Mouse (Mus musculus): ENCODE data around the gene Spi1. TPM values are rescaled to one million over a fixed set of nuclear protein-coding genes. Genes with fewer than 3 reads are reported as not detected.
A peak's percentile ranks its signal among the peaks of the same experiment; 100 is the strongest.

Gene Spi1
- polyA plus RNA-seq, 1 experiment from 2014 or later, result 1.7 TPM

- Histone ChIP-seq H3K9ac (replicated peaks; ENCODE audit: low read depth, low read length) (peak overlapping the region; percentile 37), H3K27ac (ENCODE audit: low read length) (no peak overlapping the region), H3K4me3 (replicated peaks; ENCODE audit: low read length) (peak overlapping the region; percentile 55), H3K9me3 (ENCODE audit: control insufficient read depth, low read length) (no peaks in the 10 kb centered on the region), H3K4me1 (replicated peaks; ENCODE audit: control insufficient read depth, insufficient read depth, low read length) (peaks cover 8% of the 10 kb centered on the region), H3K36me3 (ENCODE audit: control insufficient read depth, insufficient read depth) (no peaks in the 10 kb centered on the region), H3K27me3 (replicated peaks; ENCODE audit: control insufficient read depth, insufficient read depth, low read length) (no peaks in the 10 kb centered on the region), H3K4me2 (ENCODE audit: low read length) (peak overlapping the region; percentile 85)
- no peak for ATAC-seq
- 12% methylated on average over 12 of the region's 12 CpGs for WGBS
Measured at GRCm38 (mm10) chr2:91077957-91078313, 4.3 kb upstream of the Spi1 start.

GRCm38 (mm10) chr2:91078314-91079025, 3.7 kb upstream of the Spi1 start:
- Histone ChIP-seq H3K9me3 (ENCODE audit: control insufficient read depth, low read length) (no peaks in the 10 kb centered on the region), H3K9ac (replicated peaks; ENCODE audit: low read depth, low read length) (peak overlapping the region; percentile 68), H3K27me3 (replicated peaks; ENCODE audit: control insufficient read depth, insufficient read depth, low read length) (no peaks in the 10 kb centered on the region), H3K4me2 (ENCODE audit: low read length) (peak overlapping the region; percentile 85), H3K4me1 (replicated peaks; ENCODE audit: control insufficient read depth, insufficient read depth, low read length) (peaks cover 8% of the 10 kb centered on the region), H3K27ac (ENCODE audit: low read length) (no peak overlapping the region), H3K4me3 (replicated peaks; ENCODE audit: low read length) (peak overlapping the region; percentile 55), H3K36me3 (ENCODE audit: control insufficient read depth, insufficient read depth) (no peaks in the 10 kb centered on the region)
- under 1% methylated on average over 27 of the region's 36 CpGs for WGBS
- ATAC-seq, result peak; percentile 76

- H3K4me1 ChIP-seq (replicated peaks; ENCODE audit: control insufficient read depth, insufficient read depth, low read length), result peaks cover 8% of the 10 kb centered on the region
- H3K27me3 ChIP-seq (replicated peaks; ENCODE audit: control insufficient read depth, insufficient read depth, low read length), result no peaks in the 10 kb centered on the region
- H3K4me2 ChIP-seq (ENCODE audit: low read length), result peak overlapping the region; percentile 85
- H3K9me3 ChIP-seq (ENCODE audit: control insufficient read depth, low read length), result no peaks in the 10 kb centered on the region
- no peak; the same call in 1 of the 2 replicates for ATAC-seq
- H3K27ac ChIP-seq (ENCODE audit: low read length), result no peak overlapping the region
- peak overlapping the region; percentile 55 for H3K4me3 ChIP-seq (replicated peaks; ENCODE audit: low read length)
- WGBS, result 29% methylated on average over 5 of the region's 5 CpGs
- no peaks in the 10 kb centered on the region for H3K36me3 ChIP-seq (ENCODE audit: control insufficient read depth, insufficient read depth)
- peak overlapping the region; percentile 68 for H3K9ac ChIP-seq (replicated peaks; ENCODE audit: low read depth, low read length)
Measured at GRCm38 (mm10) chr2:91079026-91079384, 3.2 kb upstream of the Spi1 start.

GRCm38 (mm10) chr2:91080784-91081513, 1.2 kb upstream of the Spi1 start:
- H3K4me3 ChIP-seq (replicated peaks; ENCODE audit: low read length), result no peak overlapping the region
- peaks cover 8% of the 10 kb centered on the region for H3K4me1 ChIP-seq (replicated peaks; ENCODE audit: control insufficient read depth, insufficient read depth, low read length)
- H3K9me3 ChIP-seq (ENCODE audit: control insufficient read depth, low read length), result no peaks in the 10 kb centered on the region
- H3K27ac ChIP-seq (ENCODE audit: low read length), result no peak overlapping the region
- 84% methylated on average over 8 of the region's 8 CpGs for WGBS
- no peaks in the 10 kb centered on the region for H3K27me3 ChIP-seq (replicated peaks; ENCODE audit: control insufficient read depth, insufficient read depth, low read length)
- no peak overlapping the region for H3K4me2 ChIP-seq (ENCODE audit: low read length)
- ATAC-seq, result no peak
- no peaks in the 10 kb centered on the region for H3K36me3 ChIP-seq (ENCODE audit: control insufficient read depth, insufficient read depth)
- no peak overlapping the region for H3K9ac ChIP-seq (replicated peaks; ENCODE audit: low read depth, low read length)

- ATAC-seq, result no peak
- H3K27ac ChIP-seq (ENCODE audit: low read length), result no peak overlapping the region
- no peaks in the 10 kb centered on the region for H3K36me3 ChIP-seq (ENCODE audit: control insufficient read depth, insufficient read depth)
- no peak overlapping the region for H3K4me2 ChIP-seq (ENCODE audit: low read length)
- H3K27me3 ChIP-seq (replicated peaks; ENCODE audit: control insufficient read depth, insufficient read depth, low read length), result no peaks in the 10 kb centered on the region
- WGBS, result 81% methylated on average over 11 of the region's 11 CpGs
- no peak overlapping the region for H3K9ac ChIP-seq (replicated peaks; ENCODE audit: low read depth, low read length)
- H3K4me1 ChIP-seq (replicated peaks; ENCODE audit: control insufficient read depth, insufficient read depth, low read length), result peaks cover 8% of the 10 kb centered on the region
- H3K9me3 ChIP-seq (ENCODE audit: control insufficient read depth, low read length), result no peaks in the 10 kb centered on the region
- H3K4me3 ChIP-seq (replicated peaks; ENCODE audit: low read length), result no peak overlapping the region
Measured at GRCm38 (mm10) chr2:91082844-91083243, 654 bp downstream of the Spi1 start.

- Histone ChIP-seq H3K4me2 (ENCODE audit: low read length) (no peak overlapping the region), H3K9ac (replicated peaks; ENCODE audit: low read depth, low read length) (no peak overlapping the region), H3K36me3 (ENCODE audit: control insufficient read depth, insufficient read depth) (no peaks in the 10 kb centered on the region), H3K9me3 (ENCODE audit: control insufficient read depth, low read length) (no peaks in the 10 kb centered on the region), H3K4me1 (replicated peaks; ENCODE audit: control insufficient read depth, insufficient read depth, low read length) (peaks cover 6% of the 10 kb centered on the region), H3K4me3 (replicated peaks; ENCODE audit: low read length) (no peak overlapping the region), H3K27ac (ENCODE audit: low read length) (no peak overlapping the region), H3K27me3 (replicated peaks; ENCODE audit: control insufficient read depth, insufficient read depth, low read length) (no peaks in the 10 kb centered on the region)
- no peak for ATAC-seq
- 63% methylated on average over 1 of the region's 1 CpGs for WGBS
Measured at GRCm38 (mm10) chr2:91083366-91083940, 1.3 kb downstream of the Spi1 start.

- ATAC-seq, result no peak
- H3K36me3 ChIP-seq (ENCODE audit: control insufficient read depth, insufficient read depth), result no peaks in the 10 kb centered on the region
- H3K27me3 ChIP-seq (replicated peaks; ENCODE audit: control insufficient read depth, insufficient read depth, low read length), result no peaks in the 10 kb centered on the region
- no peak overlapping the region for H3K4me2 ChIP-seq (ENCODE audit: low read length)
- no peak overlapping the region for H3K9ac ChIP-seq (replicated peaks; ENCODE audit: low read depth, low read length)
- H3K4me3 ChIP-seq (replicated peaks; ENCODE audit: low read length), result no peak overlapping the region
- H3K27ac ChIP-seq (ENCODE audit: low read length), result no peak overlapping the region
- WGBS, result 82% methylated on average over 15 of the region's 15 CpGs
- H3K4me1 ChIP-seq (replicated peaks; ENCODE audit: control insufficient read depth, insufficient read depth, low read length), result no peaks in the 10 kb centered on the region
- H3K9me3 ChIP-seq (ENCODE audit: control insufficient read depth, low read length), result no peaks in the 10 kb centered on the region
Measured at GRCm38 (mm10) chr2:91084179-91084820, 2.1 kb downstream of the Spi1 start.

GRCm38 (mm10) chr2:91085494-91086391, 3.6 kb downstream of the Spi1 start:
- ATAC-seq, result no peak
- 83% methylated on average over 14 of the region's 14 CpGs for WGBS
- H3K9me3 ChIP-seq (ENCODE audit: control insufficient read depth, low read length), result no peaks in the 10 kb centered on the region

More at GRCm38 (mm10) chr2:91085494-91086391, 3.6 kb downstream of the Spi1 start:
- Histone ChIP-seq H3K36me3 (ENCODE audit: control insufficient read depth, insufficient read depth) (no peaks in the 10 kb centered on the region), H3K27me3 (replicated peaks; ENCODE audit: control insufficient read depth, insufficient read depth, low read length) (no peaks in the 10 kb centered on the region), H3K4me1 (replicated peaks; ENCODE audit: control insufficient read depth, insufficient read depth, low read length) (no peaks in the 10 kb centered on the region), H3K4me3 (replicated peaks; ENCODE audit: low read length) (no peak overlapping the region), H3K9ac (replicated peaks; ENCODE audit: low read depth, low read length) (no peak overlapping the region; the same call in 1 of the 2 replicates), H3K27ac (ENCODE audit: low read length) (no peak overlapping the region), H3K4me2 (ENCODE audit: low read length) (no peak overlapping the region)
